Mouse (Mus musculus): ENCODE results near the gene Lgals4. TPM values are rescaled to one million over a fixed set of nuclear protein-coding genes. Genes with fewer than 3 reads are reported as not detected.

The Lgals4 gene
- total and polyA plus RNA-seq, 3 experiments, result 2.1 to 5.1 TPM; not detected in 1

DNA sequence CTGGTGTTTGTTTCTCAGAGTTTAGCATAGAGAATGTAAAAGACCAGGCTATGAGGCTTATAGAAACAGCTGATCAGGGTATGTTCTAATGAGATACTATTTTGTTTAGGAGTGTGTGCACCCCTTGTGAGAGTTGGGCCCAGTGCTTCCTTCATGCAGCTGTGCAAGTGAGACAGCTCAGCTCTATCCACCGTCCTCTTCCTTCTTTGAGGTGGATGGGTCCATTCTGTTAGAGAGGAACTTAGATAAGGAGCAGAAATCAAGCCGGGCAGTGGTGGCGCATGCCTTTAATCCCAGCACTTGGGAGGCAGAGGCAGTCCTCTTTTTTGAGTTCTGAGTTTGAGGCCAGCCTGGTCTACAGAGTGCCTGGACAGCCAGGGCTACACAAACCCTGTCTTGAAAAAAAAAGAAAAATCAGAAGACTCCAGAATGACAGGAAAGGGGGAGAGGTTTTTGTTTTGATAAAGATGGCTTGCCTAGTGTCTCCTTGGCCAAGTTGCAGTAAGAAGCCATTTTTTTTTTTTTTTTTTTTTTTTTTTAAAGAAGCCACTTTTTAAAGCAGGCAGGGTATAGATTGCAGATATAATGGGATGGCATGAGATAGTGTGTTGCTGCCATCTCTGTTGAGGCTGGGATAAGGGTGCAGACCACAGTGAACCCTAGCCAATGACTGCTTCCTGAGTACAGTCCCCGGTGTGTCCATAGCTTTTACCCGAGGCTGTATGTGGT lies 19.2 kb upstream of the Lgals4 start:
- H3K27me3 ChIP-seq (ENCODE audit: control insufficient read depth in 1 of 2, insufficient read depth in 2 of 2, low read length in 2 of 2), result no peaks in the 10 kb centered on the region
- H3K9me3 ChIP-seq (replicated peaks; ENCODE audit: insufficient read depth, low read length), result no peaks in the 10 kb centered on the region
- TF ChIP-seq POLR2AphosphoS5 (IDR thresholded peaks at IDR 0.05; ENCODE audit: borderline replicate concordance, low read depth, low read length) (no peak), TAL1 (IDR thresholded peaks at IDR 0.05; ENCODE audit: low read length) (peak; percentile 30; the same call in 1 of the 2 replicates), POLR2AphosphoS2 (IDR thresholded peaks at IDR 0.05; ENCODE audit: low read length) (0 out of 2 replicates have a peak, but pooled peaks have one; percentile 15), CHD2 (IDR thresholded peaks at IDR 0.05; ENCODE audit: low read length) (no peak), ZNF384 (IDR thresholded peaks at IDR 0.05; ENCODE audit: low read depth, low read length) (peak; percentile 74), ETS1 (IDR thresholded peaks at IDR 0.05; ENCODE audit: low read depth, low read length) (0 out of 2 replicates have a peak, but pooled peaks have one; percentile 5), MXI1 (IDR thresholded peaks at IDR 0.05; ENCODE audit: low read depth, low read length) (peak; percentile 19; the same call in 1 of the 2 replicates), POLR2A (IDR thresholded peaks at IDR 0.05; ENCODE audit: control insufficient read depth in 1 of 2, insufficient read depth in 1 of 2, low read depth in 1 of 2, low read length in 2 of 2, poor library complexity in 1 of 2) (peak in 1 of 2 experiments; percentile 36; a peak in 2 of 4 replicates), ZKSCAN1 (IDR thresholded peaks at IDR 0.05; ENCODE audit: low read depth, low read length) (no peak)
- peak; percentile 71 for DNase-seq (ENCODE audit: low read depth, low spot score)
- H3K9ac ChIP-seq (ENCODE audit: control insufficient read depth, low read depth, low read length, poor library complexity, severe bottlenecking), result no peak overlapping the region
- H3K27ac ChIP-seq (ENCODE audit: control insufficient read depth, low read depth, low read length), result peak overlapping the region; percentile 17; the same call in 1 of the 2 replicates
- peaks cover 64% of the 10 kb centered on the region for H3K79me2 ChIP-seq (ENCODE audit: control insufficient read depth, insufficient read depth, low read length, poor library complexity)
- peaks cover 21 to 67% of the 10 kb centered on the region in 2 experiments for H3K4me1 ChIP-seq (ENCODE audit: control insufficient read depth in 1 of 2, insufficient read depth in 2 of 2, low read length in 2 of 2)
- no peak overlapping the region for H3K4me3 ChIP-seq (ENCODE audit: control insufficient read depth in 1 of 2, insufficient read depth in 1 of 2, low read depth in 2 of 2, low read length in 2 of 2)
- H3K36me3 ChIP-seq (ENCODE audit: control insufficient read depth in 1 of 2, insufficient read depth in 2 of 2, low read length in 2 of 2), result peaks cover 43 to 74% of the 10 kb centered on the region in 2 experiments

DNA sequence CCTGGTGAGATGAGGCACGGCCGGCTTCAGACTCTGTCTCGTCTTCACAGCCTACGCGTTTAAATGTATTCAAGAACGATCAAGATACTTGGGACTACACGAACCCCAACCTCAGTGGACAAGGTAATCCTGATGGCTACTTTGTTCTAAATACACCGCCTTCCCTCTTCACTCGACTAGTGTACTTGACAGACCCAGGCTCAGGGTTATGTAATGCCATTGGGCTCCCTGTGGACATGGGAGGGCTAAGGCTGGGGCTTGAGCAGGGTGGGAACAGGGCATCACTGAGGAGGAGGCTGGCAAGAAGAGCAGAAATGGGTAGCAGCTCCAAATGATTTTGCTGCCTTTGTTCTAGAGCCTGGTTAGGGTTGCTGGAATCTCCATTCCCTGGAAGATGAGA lies 18.4 kb upstream of the Lgals4 start:
- Histone ChIP-seq H3K9me3 (replicated peaks; ENCODE audit: insufficient read depth, low read length) (no peaks in the 10 kb centered on the region), H3K4me3 (ENCODE audit: control insufficient read depth in 1 of 2, insufficient read depth in 1 of 2, low read depth in 2 of 2, low read length in 2 of 2) (no peak overlapping the region), H3K79me2 (ENCODE audit: control insufficient read depth, insufficient read depth, low read length, poor library complexity) (peaks cover 61% of the 10 kb centered on the region), H3K27ac (ENCODE audit: control insufficient read depth, low read depth, low read length) (0 out of 2 replicates have a peak overlapping the region, but pooled peaks have one; percentile 5), H3K36me3 (ENCODE audit: control insufficient read depth in 1 of 2, insufficient read depth in 2 of 2, low read length in 2 of 2) (peaks cover 45 to 81% of the 10 kb centered on the region in 2 experiments), H3K4me1 (ENCODE audit: control insufficient read depth in 1 of 2, insufficient read depth in 2 of 2, low read length in 2 of 2) (peaks cover 23 to 74% of the 10 kb centered on the region in 2 experiments), H3K27me3 (ENCODE audit: control insufficient read depth in 1 of 2, insufficient read depth in 2 of 2, low read length in 2 of 2) (no peaks in the 10 kb centered on the region), H3K9ac (ENCODE audit: control insufficient read depth, low read depth, low read length, poor library complexity, severe bottlenecking) (no peak overlapping the region)
- DNase-seq (ENCODE audit: low read depth, low spot score), result no peak
- TF ChIP-seq MYB (IDR thresholded peaks at IDR 0.05; ENCODE audit: low read depth, low read length) (no peak), CTCF (IDR thresholded peaks at IDR 0.05 in 2 of 3, conservative IDR thresholded peaks at IDR 0.05 in 1 of 3; ENCODE audit: control insufficient read depth in 1 of 3, insufficient read depth in 1 of 3, low read depth in 2 of 3, low read length in 3 of 3, poor library complexity in 1 of 3, severe bottlenecking in 1 of 3) (no peak), CHD1 (IDR thresholded peaks at IDR 0.05; ENCODE audit: low read depth, low read length) (peak; percentile 75; the same call in 1 of the 2 replicates), ZMIZ1 (IDR thresholded peaks at IDR 0.05; ENCODE audit: low read depth, low read length) (0 out of 2 replicates have a peak, but pooled peaks have one; percentile 36)

DNA sequence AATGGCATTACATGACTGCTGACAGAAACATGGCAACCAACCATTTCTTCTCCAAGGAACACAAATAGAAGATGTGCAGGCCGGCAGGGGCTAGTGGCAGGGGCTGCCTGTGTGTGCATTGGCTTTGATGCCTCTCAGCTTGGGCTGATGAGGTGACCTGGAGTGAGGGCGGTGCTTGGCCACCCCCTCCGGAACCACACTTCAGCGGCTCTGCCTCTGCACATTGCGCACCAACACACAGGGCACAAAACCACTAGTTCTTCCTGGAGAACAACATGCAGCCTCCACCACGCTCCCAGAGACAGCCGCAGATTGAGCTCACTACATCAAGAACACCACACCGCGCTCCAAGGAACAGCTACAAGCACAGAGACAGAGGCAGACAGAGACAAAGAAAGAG lies 17.5 kb upstream of the Lgals4 start:
- H3K79me2 ChIP-seq (ENCODE audit: control insufficient read depth, insufficient read depth, low read length, poor library complexity), result peaks cover 58% of the 10 kb centered on the region
- no peaks in the 10 kb centered on the region for H3K9me3 ChIP-seq (replicated peaks; ENCODE audit: insufficient read depth, low read length)
- TF ChIP-seq ZMIZ1 (IDR thresholded peaks at IDR 0.05; ENCODE audit: low read depth, low read length) (no peak), MYB (IDR thresholded peaks at IDR 0.05; ENCODE audit: low read depth, low read length) (no peak), POLR2AphosphoS2 (IDR thresholded peaks at IDR 0.05; ENCODE audit: low read length) (no peak), BHLHE40 (IDR thresholded peaks at IDR 0.05; ENCODE audit: borderline replicate concordance, low read depth, low read length) (no peak), USF2 (IDR thresholded peaks at IDR 0.05; ENCODE audit: borderline replicate concordance in 1 of 2, insufficient read depth in 1 of 2, low read depth in 1 of 2, low read length in 2 of 2) (no peak), ZKSCAN1 (IDR thresholded peaks at IDR 0.05; ENCODE audit: low read depth, low read length) (no peak), UBTF (IDR thresholded peaks at IDR 0.05; ENCODE audit: borderline replicate concordance, insufficient read depth, low read depth, low read length) (no peak), RAD21 (IDR thresholded peaks at IDR 0.05; ENCODE audit: low read depth, low read length) (no peak), ZNF384 (IDR thresholded peaks at IDR 0.05; ENCODE audit: low read depth, low read length) (no peak), POLR2AphosphoS5 (IDR thresholded peaks at IDR 0.05; ENCODE audit: borderline replicate concordance, low read depth, low read length) (no peak), JUND (IDR thresholded peaks at IDR 0.05; ENCODE audit: low read depth, low read length) (no peak), MYC (IDR thresholded peaks at IDR 0.05; ENCODE audit: low read depth, low read length) (no peak), SMC3 (IDR thresholded peaks at IDR 0.05; ENCODE audit: low read depth, low read length) (no peak), HCFC1 (IDR thresholded peaks at IDR 0.05; ENCODE audit: low read depth, low read length) (no peak), MAFK (IDR thresholded peaks at IDR 0.05; ENCODE audit: borderline replicate concordance, low read depth, low read length) (no peak), ETS1 (IDR thresholded peaks at IDR 0.05; ENCODE audit: low read depth, low read length) (no peak)
- peaks cover 23 to 84% of the 10 kb centered on the region in 2 experiments for H3K4me1 ChIP-seq (ENCODE audit: control insufficient read depth in 1 of 2, insufficient read depth in 2 of 2, low read length in 2 of 2)
- peaks cover 49 to 91% of the 10 kb centered on the region in 2 experiments for H3K36me3 ChIP-seq (ENCODE audit: control insufficient read depth in 1 of 2, insufficient read depth in 2 of 2, low read length in 2 of 2)
- DNase-seq (ENCODE audit: low read depth, low spot score), result no peak
- H3K27me3 ChIP-seq (ENCODE audit: control insufficient read depth in 1 of 2, insufficient read depth in 2 of 2, low read length in 2 of 2), result no peaks in the 10 kb centered on the region
- no peak overlapping the region for H3K4me3 ChIP-seq (ENCODE audit: control insufficient read depth in 1 of 2, insufficient read depth in 1 of 2, low read depth in 2 of 2, low read length in 2 of 2)
- no peak overlapping the region; the same call in 1 of the 2 replicates for H3K27ac ChIP-seq (ENCODE audit: control insufficient read depth, low read depth, low read length)
- H3K9ac ChIP-seq (ENCODE audit: control insufficient read depth, low read depth, low read length, poor library complexity, severe bottlenecking), result no peak overlapping the region
